Mouse (Mus musculus) c-Kit-positive CD71-positive TER-119-positive erythroid progenitor cells, embryonic 14.5 days (primary cell): ENCODE data around the gene Nat8f6.
"Not testable (repeated sequence)": the region's sequence is repeated elsewhere in the genome, so short reads cannot be mapped to it uniquely, and the experiment has no call there.

Experiments used
- DNase-seq: peaks from one replicate; pipeline ENCODE4 v3.0.0-alpha.2; 2013; ENCODE audit warnings: low spot score

The Nat8f6 gene

GRCm38 (mm10) chr6:85836098-85836497, 15.3 kb upstream of the Nat8f6 start:
- not testable (repeated sequence) for DNase-seq

GRCm38 (mm10) chr6:85835104-85835503, 14.3 kb upstream of the Nat8f6 start:
- DNase-seq = not testable (repeated sequence)

GRCm38 (mm10) chr6:85834504-85835100, 13.8 kb upstream of the Nat8f6 start:
- DNase-seq = not testable (repeated sequence)

- DNase-seq = no peak
These were observed 11.1 kb upstream of the Nat8f6 start, which contains the start of gene Nat8 for GRCm38 (mm10) chr6:85831796-85832321. Nat8 (minus strand) TSS chr6:85832082.

- no peak for DNase-seq
These were observed 8.7 kb upstream of the Nat8f6 start for GRCm38 (mm10) chr6:85829462-85829861.

GRCm38 (mm10) chr6:85825886-85826285, 5.1 kb upstream of the Nat8f6 start:
- no peak for DNase-seq

GRCm38 (mm10) chr6:85823382-85824090, 2.8 kb upstream of the Nat8f6 start:
- no peak for DNase-seq

GRCm38 (mm10) chr6:85822286-85822685, 1.5 kb upstream of the Nat8f6 start:
- DNase-seq = no peak

- DNase-seq = no peak
These were observed 2.4 kb downstream of the Nat8f6 start for GRCm38 (mm10) chr6:85818338-85818737.

- DNase-seq = no peak
These were observed 7.4 kb downstream of the Nat8f6 start for GRCm38 (mm10) chr6:85813339-85813738.

GRCm38 (mm10) chr6:85810942-85811537, 9.7 kb downstream of the Nat8f6 start:
- DNase-seq = not testable (repeated sequence)

GRCm38 (mm10) chr6:85810514-85810913, 10.2 kb downstream of the Nat8f6 start:
- not testable (repeated sequence) for DNase-seq

GRCm38 (mm10) chr6:85809784-85810183, 11.0 kb downstream of the Nat8f6 start:
- DNase-seq = not testable (repeated sequence)

GRCm38 (mm10) chr6:85803180-85803579, 17.6 kb downstream of the Nat8f6 start:
- not testable (repeated sequence) for DNase-seq

- DNase-seq = not testable (repeated sequence)
These were observed 55.2 kb downstream of the Nat8f6 start, which contains the start of gene Nat8f3 for GRCm38 (mm10) chr6:85765532-85765931. Nat8f3 (minus strand) TSS chr6:85765754.

- not testable (repeated sequence) for DNase-seq
These were observed 57.4 kb downstream of the Nat8f6 start for GRCm38 (mm10) chr6:85763127-85764070.

- not testable (repeated sequence) for DNase-seq
These were observed 58.1 kb downstream of the Nat8f6 start for GRCm38 (mm10) chr6:85762678-85763077.
